Mouse (Mus musculus): ENCODE measurements around the gene Rnf8.
A peak's percentile ranks its signal among the peaks of the same experiment; 100 is the strongest.
"Not testable (repeated sequence)": the region's sequence is repeated elsewhere in the genome, so short reads cannot be mapped to it uniquely, and the experiment has no call there.

The Rnf8 gene

GRCm38 (mm10) chr17:29614115-29615023 is at the start of gene Rnf8, which contains the start of gene Gm28043:
Gene Rnf8, plus strand, starts transcription at chr17:29614790.
Gene Gm28043, plus strand, starts transcription at chr17:29614876.
- DNase-seq (ENCODE audit: low read depth, low spot score), result peak; percentile 87

GRCm38 (mm10) chr17:29565521-29565920 is 49.1 kb upstream of the Rnf8 start:
- DNase-seq (ENCODE audit: low read depth, low spot score), result no peak

- no peak for DNase-seq (ENCODE audit: low read depth, low spot score)
Measured at GRCm38 (mm10) chr17:29568435-29568834, 46.2 kb upstream of the Rnf8 start.

GRCm38 (mm10) chr17:29569831-29570230 is 44.8 kb upstream of the Rnf8 start:
- DNase-seq (ENCODE audit: low read depth, low spot score), result no peak

GRCm38 (mm10) chr17:29579579-29580126 is 34.9 kb upstream of the Rnf8 start:
- DNase-seq (ENCODE audit: low read depth, low spot score), result no peak

- no peak for DNase-seq (ENCODE audit: low read depth, low spot score)
Measured at GRCm38 (mm10) chr17:29583569-29583968, 31.0 kb upstream of the Rnf8 start.

- DNase-seq (ENCODE audit: low read depth, low spot score), result no peak
Measured at GRCm38 (mm10) chr17:29584306-29584705, 30.3 kb upstream of the Rnf8 start.

GRCm38 (mm10) chr17:29584737-29585136 is 29.9 kb upstream of the Rnf8 start:
- DNase-seq (ENCODE audit: low read depth, low spot score), result no peak

GRCm38 (mm10) chr17:29585446-29585845 is 29.1 kb upstream of the Rnf8 start:
- DNase-seq (ENCODE audit: low read depth, low spot score), result no peak

GRCm38 (mm10) chr17:29586921-29587320 is 27.7 kb upstream of the Rnf8 start:
- no peak for DNase-seq (ENCODE audit: low read depth, low spot score)

- no peak for DNase-seq (ENCODE audit: low read depth, low spot score)
Measured at GRCm38 (mm10) chr17:29589221-29589898, 25.2 kb upstream of the Rnf8 start.

GRCm38 (mm10) chr17:29595891-29596770 is 18.5 kb upstream of the Rnf8 start:
- DNase-seq (ENCODE audit: low read depth, low spot score), result no peak

- no peak for DNase-seq (ENCODE audit: low read depth, low spot score)
Measured at GRCm38 (mm10) chr17:29596771-29597132, 17.8 kb upstream of the Rnf8 start.

- no peak for DNase-seq (ENCODE audit: low read depth, low spot score)
Measured at GRCm38 (mm10) chr17:29599051-29599450, 15.5 kb upstream of the Rnf8 start.

- no peak for DNase-seq (ENCODE audit: low read depth, low spot score)
Measured at GRCm38 (mm10) chr17:29599537-29599936, 15.1 kb upstream of the Rnf8 start.

GRCm38 (mm10) chr17:29601391-29601790 is 13.2 kb upstream of the Rnf8 start:
- DNase-seq (ENCODE audit: low read depth, low spot score), result no peak

- no peak for DNase-seq (ENCODE audit: low read depth, low spot score)
Measured at GRCm38 (mm10) chr17:29603283-29603682, 11.3 kb upstream of the Rnf8 start.

- DNase-seq (ENCODE audit: low read depth, low spot score), result not testable (repeated sequence)
Measured at GRCm38 (mm10) chr17:29613453-29613852, 1.1 kb upstream of the Rnf8 start.

- DNase-seq (ENCODE audit: low read depth, low spot score), result no peak
Measured at GRCm38 (mm10) chr17:29615024-29615551, 498 bp downstream of the Rnf8 start.

GRCm38 (mm10) chr17:29615616-29616015 is 1.0 kb downstream of the Rnf8 start:
- DNase-seq (ENCODE audit: low read depth, low spot score), result no peak

GRCm38 (mm10) chr17:29619231-29619630 is 4.6 kb downstream of the Rnf8 start:
- no peak for DNase-seq (ENCODE audit: low read depth, low spot score)

All from WW6 (cell line).